Mouse (Mus musculus): ENCODE results near the gene Itga3.

The Itga3 gene

GRCm38 (mm10) chr11:95071266-95071665 lies 5.3 kb downstream of the Itga3 start:
- DNase-seq (ENCODE audit: low spot score), result no peak

GRCm38 (mm10) chr11:95070140-95071107 lies 6.2 kb downstream of the Itga3 start:
- no peak for DNase-seq (ENCODE audit: low spot score)

- DNase-seq (ENCODE audit: low spot score), result no peak
These were observed 7.2 kb downstream of the Itga3 start for GRCm38 (mm10) chr11:95069226-95069957.

GRCm38 (mm10) chr11:95056768-95057501 lies 19.7 kb downstream of the Itga3 start:
- no peak for DNase-seq (ENCODE audit: low spot score)

GRCm38 (mm10) chr11:95053062-95053461 lies 23.5 kb downstream of the Itga3 start:
- no peak for DNase-seq (ENCODE audit: low spot score)

GRCm38 (mm10) chr11:95046980-95047680 lies 29.5 kb downstream of the Itga3 start:
- no peak for DNase-seq (ENCODE audit: low spot score)

- no peak for DNase-seq (ENCODE audit: low spot score)
These were observed 32.3 kb downstream of the Itga3 start for GRCm38 (mm10) chr11:95044185-95044870.

GRCm38 (mm10) chr11:95043608-95044007 lies 33.0 kb downstream of the Itga3 start:
- DNase-seq (ENCODE audit: low spot score), result no peak

- no peak for DNase-seq (ENCODE audit: low spot score)
These were observed 33.5 kb downstream of the Itga3 start for GRCm38 (mm10) chr11:95043060-95043459.

GRCm38 (mm10) chr11:95042096-95042495 lies 34.5 kb downstream of the Itga3 start:
- DNase-seq (ENCODE audit: low spot score), result no peak

GRCm38 (mm10) chr11:95041139-95041609 lies 35.4 kb downstream of the Itga3 start, which contains the start of gene Pdk2:
Gene Pdk2, minus strand, starts transcription at chr11:95041354.
- peak; percentile 88 for DNase-seq (ENCODE audit: low spot score)

GRCm38 (mm10) chr11:95040491-95041138 lies 36.0 kb downstream of the Itga3 start:
- no peak for DNase-seq (ENCODE audit: low spot score)

- no peak for DNase-seq (ENCODE audit: low spot score)
These were observed 36.8 kb downstream of the Itga3 start for GRCm38 (mm10) chr11:95039766-95040165.

GRCm38 (mm10) chr11:95038818-95039655 lies 37.6 kb downstream of the Itga3 start:
- no peak for DNase-seq (ENCODE audit: low spot score)

GRCm38 (mm10) chr11:95038156-95038817 lies 38.3 kb downstream of the Itga3 start:
- no peak for DNase-seq (ENCODE audit: low spot score)

- no peak for DNase-seq (ENCODE audit: low spot score)
These were observed 39.3 kb downstream of the Itga3 start for GRCm38 (mm10) chr11:95037306-95037705.

GRCm38 (mm10) chr11:95036521-95036920 lies 40.1 kb downstream of the Itga3 start:
- DNase-seq (ENCODE audit: low spot score), result no peak

GRCm38 (mm10) chr11:95034902-95035301 lies 41.7 kb downstream of the Itga3 start:
- no peak for DNase-seq (ENCODE audit: low spot score)

GRCm38 (mm10) chr11:95033617-95034016 lies 43.0 kb downstream of the Itga3 start:
- DNase-seq (ENCODE audit: low spot score), result no peak

Data from urinary bladder, postnatal 10 days (tissue).